In genomic region chr4:46650086-46650753, GRCm38 (mm10) we compare ENCODE assay signal across 8 mouse cellular contexts. TPM values are rescaled to one million over a fixed set of nuclear protein-coding genes. Genes with fewer than 3 reads are reported as not detected.
DNase-seq lines count a peak whose midpoint lies in the region; ATAC-seq lines count a peak whose summit lies in the region.

Tbc1d2 (minus strand) TSS chr4:46650209.

- no peaks in the 10 kb centered on the region for H3K9me3 ChIP-seq in hindbrain, embryonic 15.5 days

- under 1% methylated on average over 63 of the region's 69 CpGs for WGBS in hindbrain, embryonic 15.5 days

- peak within 1 kb of the TSS; percentile 61; the same call in 1 of the 2 replicates for H3K27ac ChIP-seq in hindbrain, embryonic 15.5 days (replicated peaks)

- H3K9ac ChIP-seq in hindbrain, embryonic 15.5 days = peak within 1 kb of the TSS; percentile 43

- H3K4me3 ChIP-seq in hindbrain, embryonic 15.5 days = peak within 1 kb of the TSS; percentile 62

- ATAC-seq in activated CD4-positive, CD25-positive, alpha-beta regulatory T cell, adult 4 months = peak; percentile 96
- ATAC-seq in common myeloid progenitor, adult 5-6 weeks (replicated peaks; ENCODE audit: low read depth, poor library complexity, severe bottlenecking) = peak; percentile 97
- ATAC-seq in hindbrain, embryonic 15.5 days (ENCODE audit: low FRiP score, low read depth) = peak; percentile 97

- peak; percentile 94 for DNase-seq in gastrocnemius, adult 18-20 months (ENCODE audit: low spot score)
- peak; percentile 87 for DNase-seq in left cerebral cortex, adult 11 months (ENCODE audit: low spot score)
- peak; percentile 96 for DNase-seq in lung, postnatal 36 days
- peak; percentile 95 for DNase-seq in retina, embryonic 14.5 days (ENCODE audit: low spot score)
- peak; percentile 93 to 97 for DNase-seq in thymus, postnatal 36 days

- peak within 1 kb of the TSS; percentile 81 for H3K4me2 ChIP-seq in hindbrain, embryonic 15.5 days

- H3K4me1 ChIP-seq in hindbrain, embryonic 15.5 days (replicated peaks) = peaks cover 13% of the 10 kb centered on the region

- H3K27me3 ChIP-seq in hindbrain, embryonic 15.5 days = peaks cover 38% of the 10 kb centered on the region

- no peaks in the 10 kb centered on the region for H3K36me3 ChIP-seq in hindbrain, embryonic 15.5 days

RNA-seq across cellular contexts. Expression of gene Tbc1d2, which starts in this region (rescaled TPM):
- under 1 TPM; 0.31 to 0.67 TPM for polyA plus RNA-seq in activated CD4-positive, CD25-positive, alpha-beta regulatory T cell, adult 4 months (2017; shearing (Covaris generic))
- total RNA-seq in common myeloid progenitor, adult 5-6 weeks (2017) = 4.1 and 5.3 TPM in 2 replicates
- under 1 TPM; 0.39 to 0.83 TPM for total RNA-seq in gastrocnemius, adult 18-20 months (2021)
- 0.91 and 1.0 TPM in 2 replicates for polyA plus RNA-seq in hindbrain, embryonic 15.5 days (2015; fragmentation: Nextera tagmentation; extraction: Ambion mirVana)

Comparison
In these comparisons a context has a peak if more than half of its experiments do, and no peak if none do; other contexts are left out.
1. Peak in every context shown above with its lines: DNase-seq, ATAC-seq, H3K4me3 ChIP-seq and H3K27ac ChIP-seq.
2. Peak in ATAC-seq in activated CD4-positive, CD25-positive, alpha-beta regulatory T cell, adult 4 months; RNA of the gene not detected or under 1 TPM.
3. Peak in DNase-seq in gastrocnemius, adult 18-20 months; RNA of the gene not detected or under 1 TPM.